Mouse (Mus musculus): ENCODE results near the gene Naaladl2.

The Naaladl2 gene

GRCm38 (mm10) chr3:23962961-23963621, 1181.0 kb downstream of the Naaladl2 start:
- DNase-seq (ENCODE audit: low spot score) = no peak

GRCm38 (mm10) chr3:23946182-23946581, 1197.9 kb downstream of the Naaladl2 start:
- DNase-seq (ENCODE audit: low spot score) = no peak

GRCm38 (mm10) chr3:23937299-23937698, 1206.8 kb downstream of the Naaladl2 start:
- DNase-seq (ENCODE audit: low spot score) = no peak

GRCm38 (mm10) chr3:23928097-23928496, 1216.0 kb downstream of the Naaladl2 start:
- no peak for DNase-seq (ENCODE audit: low spot score)

- no peak for DNase-seq (ENCODE audit: low spot score)
Observed at GRCm38 (mm10) chr3:23907682-23908081, 1236.4 kb downstream of the Naaladl2 start.

GRCm38 (mm10) chr3:23865688-23866087, 1278.4 kb downstream of the Naaladl2 start:
- DNase-seq (ENCODE audit: low spot score) = no peak

GRCm38 (mm10) chr3:23857275-23857674, 1286.8 kb downstream of the Naaladl2 start:
- DNase-seq (ENCODE audit: low spot score) = no peak

- no peak for DNase-seq (ENCODE audit: low spot score)
Observed at GRCm38 (mm10) chr3:23817585-23817984, 1326.5 kb downstream of the Naaladl2 start.

- DNase-seq (ENCODE audit: low spot score) = peak; percentile 4
Observed at GRCm38 (mm10) chr3:23758746-23759145, 1385.3 kb downstream of the Naaladl2 start.

All from adipocyte (in vitro differentiated cells).